In genomic region chr10:8240242-8240641, GRCm38 (mm10) we compare ENCODE assay signal across 8 mouse cellular contexts.
DNase-seq lines count a peak whose midpoint lies in the region; ATAC-seq and TF ChIP-seq lines count a peak whose summit lies in the region.

No protein-coding gene starts in this region.

- intact Hi-C loops in heart, adult 2 months (cut with DNase I) = loop anchor here (1.0 to 5.0 kb wide), 4 partner anchors 277 to 477 kb away; partner anchors contain the start of gene Ust
- intact Hi-C loops in heart, postnatal 25 days (cut with DNase I) = loop anchor here (1.0 to 5.0 kb wide), 3 partner anchors 357 to 477 kb away; no protein-coding TSS in a partner anchor
- intact Hi-C loops in gastrocnemius, adult 2 months (cut with DNase I) = loop anchor here (1.0 kb wide), 2 partner anchors 357 to 430 kb away; no protein-coding TSS in a partner anchor

- no peaks in the 10 kb centered on the region for H3K27me3 ChIP-seq in heart, adult 2 months (ENCODE audit: control insufficient read depth, insufficient read depth, low read length)
- no peaks in the 10 kb centered on the region for H3K27me3 ChIP-seq in kidney, postnatal 0 days (ENCODE audit: insufficient read depth, low read length)
- no peaks in the 10 kb centered on the region for H3K27me3 ChIP-seq in splenic B cell, adult 2 months (ENCODE audit: control insufficient read depth, insufficient read depth, low read length, poor library complexity, severe bottlenecking)

- peak; percentile 96; the same call in 1 of the 2 replicates for TF ChIP-seq CTCF in heart, adult 2 months (IDR thresholded peaks at IDR 0.05)
- peak; percentile 98 for TF ChIP-seq CTCF in gastrocnemius, adult 2 months (IDR thresholded peaks at IDR 0.05)
- TF ChIP-seq CTCF in kidney, postnatal 0 days (IDR thresholded peaks at IDR 0.05; ENCODE audit: low read depth) = peak; percentile 99

- no peaks in the 10 kb centered on the region for H3K79me2 ChIP-seq in heart, adult 2 months (replicated peaks; ENCODE audit: control insufficient read depth, insufficient read depth, low read length)

- H3K9me3 ChIP-seq in kidney, postnatal 0 days (replicated peaks; ENCODE audit: low read length) = no peaks in the 10 kb centered on the region

- peak; percentile 57 to 62 for DNase-seq in heart, adult 2 months
- no peak for DNase-seq in heart, postnatal 25 days (ENCODE audit: low spot score)
- DNase-seq in cerebellum, postnatal 14 days = peak; percentile 92 to 94
- peak; percentile 76 for DNase-seq in gastrocnemius, adult 2 months
- DNase-seq in kidney, postnatal 0 days (ENCODE audit: low spot score) = peak; percentile 87
- DNase-seq in liver = peak; percentile 74
- DNase-seq in natural killer cell, adult 2 months (ENCODE audit: low spot score in 2 of 2) = peak; percentile 73 to 80
- DNase-seq in splenic B cell, adult 2 months (ENCODE audit: low read depth, low spot score) = peak; percentile 84

- no peak for TF ChIP-seq EP300 in heart, adult 2 months (IDR thresholded peaks at IDR 0.05; ENCODE audit: insufficient read depth, low read depth, low read length)

- H3K4me2 ChIP-seq in kidney, postnatal 0 days (ENCODE audit: low read length) = no peak overlapping the region

- H3K36me3 ChIP-seq in heart, adult 2 months (ENCODE audit: control insufficient read depth, insufficient read depth, low read length) = no peaks in the 10 kb centered on the region
- no peaks in the 10 kb centered on the region for H3K36me3 ChIP-seq in kidney, postnatal 0 days (ENCODE audit: insufficient read depth, low read length)
- H3K36me3 ChIP-seq in splenic B cell, adult 2 months (ENCODE audit: control insufficient read depth, insufficient read depth, low read length, poor library complexity, severe bottlenecking) = no peaks in the 10 kb centered on the region

- H3K27ac ChIP-seq in heart, adult 2 months = no peak overlapping the region
- no peak overlapping the region for H3K27ac ChIP-seq in gastrocnemius, adult 2 months
- no peak overlapping the region for H3K27ac ChIP-seq in kidney, postnatal 0 days

- WGBS in heart, adult 2 months = 3% methylated on average over 3 of the region's 3 CpGs
- WGBS in kidney, postnatal 0 days = 6% methylated on average over 3 of the region's 3 CpGs

- no peak overlapping the region for H3K9ac ChIP-seq in heart, adult 2 months (ENCODE audit: low read depth, low read length)
- no peak overlapping the region for H3K9ac ChIP-seq in kidney, postnatal 0 days (ENCODE audit: low read depth, low read length)

- ATAC-seq in kidney, postnatal 0 days (replicated peaks; ENCODE audit: low FRiP score, low read depth) = no peak

- no peaks in the 10 kb centered on the region for H3K4me1 ChIP-seq in heart, adult 2 months (ENCODE audit: control insufficient read depth, insufficient read depth, low read length)
- no peaks in the 10 kb centered on the region for H3K4me1 ChIP-seq in kidney, postnatal 0 days (replicated peaks; ENCODE audit: insufficient read depth, low read length)

- no peak for TF ChIP-seq POLR2A in heart, adult 2 months (IDR thresholded peaks at IDR 0.05; ENCODE audit: insufficient read depth, low read depth, low read length)

- no peak overlapping the region for H3K4me3 ChIP-seq in heart, adult 2 months
- H3K4me3 ChIP-seq in gastrocnemius, adult 2 months = no peak overlapping the region
- H3K4me3 ChIP-seq in kidney, postnatal 0 days (replicated peaks; ENCODE audit: low read depth, low read length) = no peak overlapping the region
